Mouse (Mus musculus): ENCODE measurements around the gene Ano4.

GRCm38 (mm10) chr10:89345196-89345533 is 603 bp upstream of the Ano4 start:
- TF ChIP-seq GATA1 (IDR thresholded peaks at IDR 0.05; ENCODE audit: borderline replicate concordance, low read length) (no peak), FLI1 (IDR thresholded peaks at IDR 0.05; ENCODE audit: low read length) (no peak)

Measured in megakaryocyte, embryonic 14.5 days (primary cell).